Mouse (Mus musculus) heart, postnatal 0 days (tissue): ENCODE data around the gene Cc2d1b.

Experiments
- CTCF ChIP-seq: IDR thresholded peaks from 2 replicates; pipeline ENCODE4 v1.5.1; 2016; ENCODE audit warnings: antibody characterized with exemption, control low read depth, low read depth
- EP300 ChIP-seq: IDR thresholded peaks from 2 replicates; pipeline ENCODE4 v1.6.1; 2016; ENCODE audit warnings: antibody characterized with exemption, low read depth

DNA sequence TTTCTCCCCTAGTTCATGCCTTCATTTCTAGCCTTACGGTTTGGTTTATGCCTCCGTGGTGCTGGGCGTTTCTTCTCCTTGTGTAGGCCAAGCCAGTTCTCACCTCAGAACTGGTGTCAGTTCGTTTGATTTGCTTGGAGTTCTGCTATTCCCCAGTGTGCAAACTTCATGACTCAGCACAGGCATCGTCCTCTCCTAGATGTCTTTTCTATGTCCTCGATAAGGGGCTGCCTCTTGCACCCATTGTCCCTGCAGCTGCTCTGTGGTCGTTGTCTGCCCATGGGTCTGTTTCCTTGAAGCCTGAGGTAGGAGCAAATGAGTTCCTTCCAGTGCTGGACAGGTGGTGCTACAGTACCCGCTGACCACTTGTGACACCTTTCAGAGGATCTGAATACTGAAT is 796 bp downstream of the Cc2d1b start:
- TF ChIP-seq CTCF (no peak), EP300 (no peak)
